Mouse (Mus musculus): ENCODE results near the gene Chd1.

DNA sequence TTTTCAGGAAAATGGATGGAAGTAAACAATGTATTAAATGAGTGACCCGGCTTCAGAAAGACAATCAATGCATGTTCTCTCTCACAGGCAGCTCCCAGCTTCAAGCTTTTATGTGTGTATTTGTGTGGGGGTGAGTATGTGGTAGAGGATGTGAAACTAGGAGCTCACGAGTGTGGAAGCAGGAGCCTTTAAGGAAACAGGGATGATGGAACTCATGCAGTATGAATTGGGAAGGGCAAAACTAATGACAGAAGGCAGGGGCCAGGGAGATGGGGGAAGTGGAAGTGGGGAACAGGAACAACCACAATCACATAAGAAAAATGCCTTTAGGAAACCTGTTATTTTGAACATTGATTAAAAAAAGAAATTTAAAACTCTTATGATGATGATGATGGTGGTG is 9.2 kb upstream of the Chd1 start:
- no peak for TF ChIP-seq POLR2A (IDR thresholded peaks at IDR 0.05; ENCODE audit: borderline replicate concordance, low read depth, low read length)
- no peak for TF ChIP-seq CTCF (IDR thresholded peaks at IDR 0.05; ENCODE audit: low read depth, low read length)
